Mouse (Mus musculus) erythroblast, adult 5-6 weeks (primary cell): ENCODE data around the gene 4930438A08Rik. TPM values are rescaled to one million over a fixed set of nuclear protein-coding genes. Genes with fewer than 3 reads are reported as not detected.

ENCODE experiments used
- ATAC-seq: replicated peaks from 2 replicates; pipeline ENCODE4 v1.8.0; 2016; ENCODE audit warnings: moderate number of reproducible peaks, mild to moderate bottlenecking, moderate TSS enrichment, inconsistent platforms; ENCODE audit not compliant: poor library complexity, low FRiP score, severe bottlenecking
- total RNA-seq, 2 experiments: library from RNA; stranded (forward) in 1 of 2; stranded (reverse) in 1 of 2; fragments of 150-400 nt in 1 of 2; fragments of 200-764, 138-1000 nt in 1 of 2; gene quantifications; 2 replicates each; pipeline versions ENCODE4 v1.2.3 to v1.2.4; 2015 to 2017; ENCODE audit warnings: low replicate concordance in 2 of 2

4930438A08Rik gene
- total RNA-seq, 2 experiments from 2014 or later = 16.9 to 18.4 TPM

- ATAC-seq = no peak
Observed at GRCm38 (mm10) chr11:58316768-58317390, 42.3 kb downstream of the 4930438A08Rik start.

DNA sequence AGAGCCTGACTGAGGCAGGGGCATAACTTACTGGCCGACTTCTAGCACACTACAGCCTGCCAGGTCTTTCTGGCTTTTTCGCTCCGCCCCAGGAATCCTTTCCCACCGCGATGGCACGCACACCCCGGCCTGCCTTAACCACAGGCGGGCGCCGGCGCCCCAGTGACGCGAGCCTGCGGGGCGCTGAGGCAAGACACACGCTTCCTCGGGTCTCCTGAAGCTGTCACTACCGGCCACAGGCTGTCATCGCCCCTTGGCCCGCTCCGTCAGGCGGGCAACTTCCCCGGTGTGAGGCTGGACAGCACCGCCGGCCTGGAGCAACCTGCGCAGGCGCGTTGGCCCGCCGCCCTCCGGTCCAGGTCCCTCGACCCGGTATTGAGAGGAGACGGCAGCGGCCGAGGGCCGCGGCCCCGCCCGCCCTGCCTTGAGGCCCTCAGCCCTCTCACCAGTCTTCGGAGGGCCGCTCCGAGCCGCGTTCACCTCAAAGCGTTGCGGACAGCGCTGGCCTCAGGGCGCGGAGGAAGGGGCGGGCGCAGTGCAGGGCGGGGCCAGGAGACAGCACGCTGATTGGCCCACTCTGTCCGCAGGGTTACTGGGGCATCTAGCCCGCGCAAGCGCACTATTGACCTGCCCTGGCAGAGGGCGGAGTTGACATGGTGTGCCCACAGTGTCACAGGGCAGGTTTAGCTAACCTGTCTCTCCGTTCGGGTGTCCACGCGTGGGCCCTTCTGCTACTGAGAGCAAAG is 48.4 kb downstream of the 4930438A08Rik start:
- ATAC-seq = peak; percentile 94

DNA sequence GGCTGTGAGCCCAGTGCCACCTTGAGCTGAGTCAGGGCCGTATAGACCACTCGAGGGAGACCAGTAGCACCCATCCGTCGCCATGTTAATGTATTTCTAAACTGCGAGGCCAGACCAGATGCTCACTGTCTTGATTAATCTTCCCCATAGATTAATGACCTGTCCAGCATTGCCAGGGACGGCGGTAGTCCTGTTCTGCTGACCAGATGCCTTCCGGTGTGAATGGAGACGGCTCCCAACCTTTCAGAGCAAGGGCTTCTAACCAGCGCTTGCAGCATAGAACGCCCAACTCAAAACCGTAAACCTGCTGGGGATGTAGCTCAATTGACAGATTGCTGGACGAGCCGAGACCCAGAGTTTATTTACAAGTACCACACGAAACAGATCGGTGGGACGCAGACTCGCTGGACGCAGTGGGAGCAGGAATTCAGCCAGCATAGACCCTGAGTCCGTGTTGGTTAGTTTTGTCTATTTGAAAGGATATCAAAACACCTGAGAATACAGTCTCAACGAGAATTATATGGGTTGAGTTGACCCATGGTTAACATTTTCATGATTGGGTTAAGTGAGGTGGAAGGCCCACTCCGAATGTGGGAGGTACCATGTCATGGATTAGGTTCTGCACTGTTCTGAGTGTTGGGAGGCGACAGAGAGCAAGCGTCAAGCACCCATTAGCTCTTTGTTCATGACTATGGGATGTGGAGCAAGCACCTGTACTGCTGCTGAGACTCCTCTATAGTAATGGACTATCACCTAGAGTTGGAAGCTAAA is 49.2 kb downstream of the 4930438A08Rik start:
- peak; percentile 36 for ATAC-seq

- peak; percentile 29; the same call in 1 of the 2 replicates for ATAC-seq
Observed at GRCm38 (mm10) chr11:58324614-58325229, 50.1 kb downstream of the 4930438A08Rik start.

- ATAC-seq = no peak
Observed at GRCm38 (mm10) chr11:58326781-58327180, 52.2 kb downstream of the 4930438A08Rik start.

GRCm38 (mm10) chr11:58329906-58330275 is 55.3 kb downstream of the 4930438A08Rik start:
- ATAC-seq = peak; percentile 64

GRCm38 (mm10) chr11:58330276-58331148 is 55.9 kb downstream of the 4930438A08Rik start, which contains the start of the genes Zfp672 and Sh3bp5l:
TSS of gene Zfp672 (minus strand) at chr11:58330339.
TSS of gene Sh3bp5l (plus strand) at chr11:58330724.
- peak; percentile 88 for ATAC-seq

DNA sequence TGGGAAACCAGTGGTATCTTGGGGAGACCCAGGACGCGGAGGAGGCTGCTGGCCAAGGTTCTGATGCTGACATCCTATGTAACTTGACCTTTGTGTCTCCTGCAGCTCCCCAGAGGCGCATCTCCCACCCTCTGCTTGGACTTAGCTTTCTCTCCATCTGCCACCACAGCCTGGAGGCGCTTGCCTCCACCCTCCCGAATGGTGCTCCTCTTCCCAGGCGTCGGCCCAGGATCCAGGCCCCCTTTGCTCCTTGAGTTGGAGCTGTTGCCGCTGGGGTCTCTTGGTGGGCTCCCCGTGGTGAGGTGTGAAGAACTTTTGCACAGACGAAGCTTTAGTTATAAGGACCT is 56.5 kb downstream of the 4930438A08Rik start:
- peak; percentile 7 for ATAC-seq

DNA sequence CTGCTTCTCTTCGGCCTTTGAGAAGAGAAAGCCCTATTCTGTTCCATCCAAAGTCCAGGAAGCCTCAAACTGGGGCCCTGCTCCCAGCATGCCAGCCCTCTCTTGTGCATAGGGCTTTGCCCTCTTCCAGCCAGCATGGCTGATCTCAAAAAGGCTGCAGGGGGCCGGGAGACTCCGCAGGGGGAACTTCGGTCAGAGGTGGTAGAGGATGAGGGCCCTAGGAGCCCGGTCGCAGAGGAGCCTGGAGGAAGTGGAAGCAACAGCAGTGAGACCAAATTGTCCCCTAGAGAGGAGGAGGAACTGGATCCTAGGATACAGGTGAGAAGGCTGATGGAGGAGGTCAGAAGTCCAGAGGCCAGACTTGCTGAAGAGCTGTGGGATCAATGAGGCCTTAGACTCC is 56.9 kb downstream of the 4930438A08Rik start:
- ATAC-seq = no peak

- ATAC-seq = no peak
Observed at GRCm38 (mm10) chr11:58334746-58335145, 60.1 kb downstream of the 4930438A08Rik start.

Other genes starting within 250 kb of the 4930438A08Rik start
- gene Gm12248, start 181.7 kb upstream of the 4930438A08Rik start, total RNA-seq (2015; ENCODE audit: low replicate concordance) = not detected in 2 replicates
- gene Gm12248, start 181.7 kb upstream of the 4930438A08Rik start, total RNA-seq (2017; ENCODE audit: low replicate concordance) = not detected in 2 replicates
- 17.8 and 22.3 TPM in 2 replicates for gene Cnot8, start 170.6 kb upstream of the 4930438A08Rik start, total RNA-seq (2015; ENCODE audit: low replicate concordance)
- gene Cnot8, start 170.6 kb upstream of the 4930438A08Rik start, total RNA-seq (2017; ENCODE audit: low replicate concordance) = 24.5 and 26.5 TPM in 2 replicates
- gene Gemin5, start 106.3 kb upstream of the 4930438A08Rik start, total RNA-seq (2015; ENCODE audit: low replicate concordance) = 2.9 and 3.1 TPM in 2 replicates
- gene Gemin5, start 106.3 kb upstream of the 4930438A08Rik start, total RNA-seq (2017; ENCODE audit: low replicate concordance) = 2.0 and 3.6 TPM in 2 replicates
- gene Mrpl22, start 103.1 kb upstream of the 4930438A08Rik start, total RNA-seq (2015; ENCODE audit: low replicate concordance) = 24.0 and 27.7 TPM in 2 replicates
- gene Mrpl22, start 103.1 kb upstream of the 4930438A08Rik start, total RNA-seq (2017; ENCODE audit: low replicate concordance) = 7.5 and 16.2 TPM in 2 replicates
- 16.3 and 19.9 TPM in 2 replicates for gene Igtp, start 75.2 kb upstream of the 4930438A08Rik start, total RNA-seq (2015; ENCODE audit: low replicate concordance)
- 21.7 and 22.6 TPM in 2 replicates for gene Igtp, start 75.2 kb upstream of the 4930438A08Rik start, total RNA-seq (2017; ENCODE audit: low replicate concordance)
- 17.7 and 21.3 TPM in 2 replicates for gene Irgm2, start 75.2 kb upstream of the 4930438A08Rik start, total RNA-seq (2015; ENCODE audit: low replicate concordance)
- 24.0 and 26.5 TPM in 2 replicates for gene Irgm2, start 75.2 kb upstream of the 4930438A08Rik start, total RNA-seq (2017; ENCODE audit: low replicate concordance)
- gene Zfp692, start 32.3 kb downstream of the 4930438A08Rik start, total RNA-seq (2015; ENCODE audit: low replicate concordance) = 1.5 and 4.6 TPM in 2 replicates
- gene Zfp692, start 32.3 kb downstream of the 4930438A08Rik start, total RNA-seq (2017; ENCODE audit: low replicate concordance) = 3.8 and 3.9 TPM in 2 replicates
- gene Zfp672, start 55.5 kb downstream of the 4930438A08Rik start, total RNA-seq (2015; ENCODE audit: low replicate concordance) = 15.0 and 31.9 TPM in 2 replicates
- 28.5 and 31.1 TPM in 2 replicates for gene Zfp672, start 55.5 kb downstream of the 4930438A08Rik start, total RNA-seq (2017; ENCODE audit: low replicate concordance)
- 13.6 and 20.0 TPM in 2 replicates for gene Sh3bp5l, start 55.9 kb downstream of the 4930438A08Rik start, total RNA-seq (2015; ENCODE audit: low replicate concordance)
- 31.9 and 94.6 TPM in 2 replicates for gene Sh3bp5l, start 55.9 kb downstream of the 4930438A08Rik start, total RNA-seq (2017; ENCODE audit: low replicate concordance)
- not detected in 2 replicates for gene Lypd8, start 104.2 kb downstream of the 4930438A08Rik start, total RNA-seq (2015; ENCODE audit: low replicate concordance)
- not detected in 2 replicates for gene Lypd8, start 104.2 kb downstream of the 4930438A08Rik start, total RNA-seq (2017; ENCODE audit: low replicate concordance)
- gene 1810065E05Rik, start 146.3 kb downstream of the 4930438A08Rik start, total RNA-seq (2015; ENCODE audit: low replicate concordance) = not detected in 2 replicates
- gene 1810065E05Rik, start 146.3 kb downstream of the 4930438A08Rik start, total RNA-seq (2017; ENCODE audit: low replicate concordance) = not detected in 2 replicates
- gene Gm12253, start 157.8 kb downstream of the 4930438A08Rik start, total RNA-seq (2015; ENCODE audit: low replicate concordance) = not detected in 2 replicates
- gene Gm12253, start 157.8 kb downstream of the 4930438A08Rik start, total RNA-seq (2017; ENCODE audit: low replicate concordance) = not detected in 2 replicates
- not detected in 2 replicates for gene Lypd9, start 178.1 kb downstream of the 4930438A08Rik start, total RNA-seq (2015; ENCODE audit: low replicate concordance)
- gene Lypd9, start 178.1 kb downstream of the 4930438A08Rik start, total RNA-seq (2017; ENCODE audit: low replicate concordance) = not detected in 2 replicates
- not detected in 2 replicates for gene Olfr30, start 187.5 kb downstream of the 4930438A08Rik start, total RNA-seq (2015; ENCODE audit: low replicate concordance)
- gene Olfr30, start 187.5 kb downstream of the 4930438A08Rik start, total RNA-seq (2017; ENCODE audit: low replicate concordance) = not detected in 2 replicates
- not detected in 2 replicates for gene Olfr332, start 217.8 kb downstream of the 4930438A08Rik start, total RNA-seq (2015; ENCODE audit: low replicate concordance)
- gene Olfr332, start 217.8 kb downstream of the 4930438A08Rik start, total RNA-seq (2017; ENCODE audit: low replicate concordance) = not detected in 2 replicates
- not detected in 2 replicates for gene Olfr331, start 227.8 kb downstream of the 4930438A08Rik start, total RNA-seq (2015; ENCODE audit: low replicate concordance)
- not detected in 2 replicates for gene Olfr331, start 227.8 kb downstream of the 4930438A08Rik start, total RNA-seq (2017; ENCODE audit: low replicate concordance)